Mouse (Mus musculus) embryonic facial prominence, embryonic 11.5 days (tissue): ENCODE data around the gene Mccc1. TPM values are rescaled to one million over a fixed set of nuclear protein-coding genes. Genes with fewer than 3 reads are reported as not detected.

Source experiments
- ATAC-seq: fragments of 200-750 bp; cut with Nextera tagmentation; replicated peaks from 2 replicates; pipeline ENCODE4 v1.8.0; 2017; ENCODE audit warnings: low read depth; ENCODE audit not compliant: insufficient number of reproducible peaks, low FRiP score, low TSS enrichment
- DNase-seq: peaks from one replicate; pipeline ENCODE4 v3.0.0-alpha.2; 2015; ENCODE audit warnings: low spot score
- H3K27ac ChIP-seq: fragments of 300-500 bp; sonication (generic); replicated peaks from 2 replicates; pipeline ENCODE4 v1.5.1; 2014; ENCODE audit warnings: mild to moderate bottlenecking, low read depth, low read length, control low read depth
- H3K27me3 ChIP-seq: fragments of 300-500 bp; sonication (generic); 2 replicates; pipeline ENCODE4 v1.6.1; 2014; ENCODE audit warnings: mild to moderate bottlenecking, low read length, moderate library complexity, mixed read lengths; ENCODE audit not compliant: control insufficient read depth, insufficient read depth
- H3K36me3 ChIP-seq: fragments of 300-500 bp; sonication (generic); replicated peaks from 2 replicates; pipeline ENCODE4 v1.6.1; 2014; ENCODE audit warnings: low read depth, mild to moderate bottlenecking, low read length, moderate library complexity, mixed read lengths; ENCODE audit not compliant: control insufficient read depth, insufficient read depth
- H3K4me1 ChIP-seq: fragments of 300-500 bp; sonication (generic); 2 replicates; pipeline ENCODE4 v1.6.1; 2014; ENCODE audit warnings: low read length, mixed read lengths; ENCODE audit not compliant: control insufficient read depth, insufficient read depth
- H3K4me2 ChIP-seq: fragments of 300-500 bp; sonication (generic); 2 replicates; pipeline ENCODE4 v1.6.1; 2014; ENCODE audit warnings: low read depth, mild to moderate bottlenecking, control low read depth, low read length, moderate library complexity
- H3K4me3 ChIP-seq: fragments of 300-500 bp; sonication (generic); 2 replicates; pipeline ENCODE4 v1.5.1; 2014; ENCODE audit warnings: low read depth, low read length, control low read depth
- H3K9ac ChIP-seq: fragments of 300-500 bp; sonication (generic); replicated peaks from 2 replicates; pipeline ENCODE4 v1.6.1; 2014; ENCODE audit warnings: mild to moderate bottlenecking, control low read depth, low read length
- H3K9me3 ChIP-seq: fragments of 300-500 bp; sonication (generic); replicated peaks from 2 replicates; pipeline ENCODE4 v1.6.1; 2016; ENCODE audit warnings: mild to moderate bottlenecking, low read length, inconsistent platforms, mixed read lengths; ENCODE audit not compliant: control insufficient read depth
- WGBS: fragments of 180-500 bp; shearing (Covaris S2); extraction: QIAGEN DNeasy Blood & Tissue Kit; methylation state at CpG from one replicate; pipeline ENCODE4 v1.1.7; 2014; 5-methylcytosine and 5-hydroxymethylcytosine counted together
- polyA plus RNA-seq: library from polyadenylated mRNA; unstranded; fragments of >200 nt; fragmentation: Nextera tagmentation; extraction: Ambion mirVana; gene quantifications from 2 replicates; pipeline ENCODE4 v1.2.1, GENCODE M21; 2014

Gene Mccc1
- polyA plus RNA-seq, 1 experiment from 2014 or later = 42.6 TPM

- H3K27ac ChIP-seq = no peak overlapping the region
- no peaks in the 10 kb centered on the region for H3K27me3 ChIP-seq
- no peak overlapping the region for H3K4me2 ChIP-seq
- H3K9me3 ChIP-seq = no peaks in the 10 kb centered on the region
- H3K4me1 ChIP-seq = no peaks in the 10 kb centered on the region
- no peak overlapping the region for H3K9ac ChIP-seq
- H3K36me3 ChIP-seq = no peaks in the 10 kb centered on the region
- 71% methylated on average over 4 of the region's 4 CpGs for WGBS
- H3K4me3 ChIP-seq = no peak overlapping the region
- no peak for ATAC-seq
- DNase-seq = no peak
Observed at GRCm38 (mm10) chr3:36008411-36009154, 8.1 kb upstream of the Mccc1 start.

GRCm38 (mm10) chr3:36004028-36004895 lies 3.8 kb upstream of the Mccc1 start:
- Histone ChIP-seq H3K27me3 (no peaks in the 10 kb centered on the region), H3K4me1 (no peaks in the 10 kb centered on the region), H3K9ac (no peak overlapping the region), H3K4me2 (no peak overlapping the region), H3K27ac (no peak overlapping the region), H3K36me3 (no peaks in the 10 kb centered on the region), H3K9me3 (no peaks in the 10 kb centered on the region), H3K4me3 (no peak overlapping the region)
- 89% methylated on average over 4 of the region's 4 CpGs for WGBS
- ATAC-seq (no peak), DNase-seq (no peak)

GRCm38 (mm10) chr3:35994552-35995531 lies 5.6 kb downstream of the Mccc1 start:
- DNase-seq = no peak
- no peaks in the 10 kb centered on the region for H3K36me3 ChIP-seq
- H3K9me3 ChIP-seq = no peaks in the 10 kb centered on the region
- no peak overlapping the region for H3K4me3 ChIP-seq
- no peak overlapping the region for H3K4me2 ChIP-seq
- no peaks in the 10 kb centered on the region for H3K27me3 ChIP-seq
- no peak for ATAC-seq
- H3K27ac ChIP-seq = no peak overlapping the region
- H3K9ac ChIP-seq = no peak overlapping the region
- H3K4me1 ChIP-seq = no peaks in the 10 kb centered on the region
- 63% methylated on average over 11 of the region's 11 CpGs for WGBS

GRCm38 (mm10) chr3:35990715-35991114 lies 9.8 kb downstream of the Mccc1 start:
- Histone ChIP-seq H3K4me3 (no peak overlapping the region), H3K27me3 (no peaks in the 10 kb centered on the region), H3K4me2 (no peak overlapping the region), H3K36me3 (no peaks in the 10 kb centered on the region; the same call in 1 of the 2 replicates), H3K9ac (no peak overlapping the region), H3K9me3 (no peaks in the 10 kb centered on the region), H3K27ac (no peak overlapping the region), H3K4me1 (no peaks in the 10 kb centered on the region)
- WGBS = 90% methylated on average over 7 of the region's 7 CpGs
- DNase-seq (no peak), ATAC-seq (no peak)

- Histone ChIP-seq H3K4me3 (no peak overlapping the region), H3K9me3 (no peaks in the 10 kb centered on the region), H3K4me1 (no peaks in the 10 kb centered on the region), H3K27me3 (no peaks in the 10 kb centered on the region), H3K36me3 (no peaks in the 10 kb centered on the region; the same call in 1 of the 2 replicates), H3K9ac (no peak overlapping the region), H3K4me2 (no peak overlapping the region), H3K27ac (no peak overlapping the region)
- DNase-seq = no peak
- no peak for ATAC-seq
- WGBS = 94% methylated on average over 6 of the region's 6 CpGs
Observed at GRCm38 (mm10) chr3:35988031-35988430, 12.4 kb downstream of the Mccc1 start.

- 88% methylated on average over 6 of the region's 6 CpGs for WGBS
Observed at GRCm38 (mm10) chr3:35986266-35986665, 14.2 kb downstream of the Mccc1 start.

GRCm38 (mm10) chr3:35973551-35973950 lies 26.9 kb downstream of the Mccc1 start:
- Histone ChIP-seq H3K9ac (no peak overlapping the region), H3K4me2 (no peak overlapping the region), H3K27ac (no peak overlapping the region), H3K9me3 (no peaks in the 10 kb centered on the region), H3K4me1 (no peaks in the 10 kb centered on the region), H3K36me3 (no peaks in the 10 kb centered on the region), H3K4me3 (no peak overlapping the region), H3K27me3 (no peaks in the 10 kb centered on the region)
- ATAC-seq (no peak), DNase-seq (peak; percentile 39)
- WGBS = 78% methylated on average over 7 of the region's 7 CpGs

More at GRCm38 (mm10) chr3:35986266-35986665, 14.2 kb downstream of the Mccc1 start:
- ATAC-seq (no peak), DNase-seq (no peak)
- H3K9me3 ChIP-seq = no peaks in the 10 kb centered on the region
- H3K4me3 ChIP-seq = no peak overlapping the region
- no peak overlapping the region for H3K9ac ChIP-seq
- no peaks in the 10 kb centered on the region; the same call in 1 of the 2 replicates for H3K36me3 ChIP-seq
- no peak overlapping the region for H3K4me2 ChIP-seq
- no peaks in the 10 kb centered on the region for H3K27me3 ChIP-seq
- no peaks in the 10 kb centered on the region for H3K4me1 ChIP-seq
- no peak overlapping the region for H3K27ac ChIP-seq
